ENCODE assay signal across 8 mouse cellular contexts in the genomic region with DNA sequence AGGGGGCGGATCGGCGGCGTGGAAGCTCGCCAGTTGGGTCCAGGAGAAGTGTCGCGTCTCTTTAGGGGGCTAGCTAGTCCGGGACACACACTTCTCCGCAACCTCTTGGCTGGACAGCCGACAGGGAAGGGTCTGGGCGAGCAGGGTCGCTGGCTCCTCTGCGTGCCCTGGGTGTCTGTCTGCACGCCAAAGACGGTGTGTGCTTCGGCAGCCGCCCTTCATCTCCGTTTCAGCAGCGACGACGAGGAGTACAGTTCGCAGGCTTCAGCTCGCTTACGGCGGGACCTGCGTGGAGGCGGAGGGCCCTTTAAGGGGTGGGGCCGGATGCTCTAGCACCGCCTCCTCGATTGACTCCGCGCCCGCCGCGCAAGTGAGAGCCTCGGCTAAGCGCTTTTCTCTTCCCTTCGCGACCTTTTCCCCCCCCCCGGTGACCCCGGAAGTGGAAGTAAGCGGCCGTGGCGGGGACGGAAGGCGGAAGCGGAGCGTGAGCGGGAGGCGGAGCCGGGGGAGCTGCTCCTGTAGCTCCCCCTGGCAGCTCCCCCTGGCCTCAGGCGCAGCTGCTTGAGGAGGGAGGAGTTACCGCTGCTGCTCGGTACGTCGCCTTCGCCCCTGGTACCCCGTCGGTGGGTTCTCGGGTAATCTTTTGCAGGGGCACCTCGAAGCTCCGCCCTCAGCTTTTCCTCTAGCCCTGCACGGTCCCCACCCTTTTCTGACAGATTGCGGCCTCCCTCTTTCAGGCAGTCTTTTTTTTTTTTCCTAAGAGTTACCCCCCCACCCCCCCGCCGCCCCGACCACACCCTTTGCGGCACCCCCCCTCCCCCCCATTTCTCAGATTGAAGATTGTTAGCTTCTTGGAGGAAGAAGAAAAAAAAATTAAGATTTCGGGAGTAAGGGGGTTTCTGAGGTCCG. TPM values are rescaled to one million over a fixed set of nuclear protein-coding genes. Genes with fewer than 3 reads are reported as not detected.
A peak's percentile ranks its signal among the peaks of the same experiment; 100 is the strongest.
DNase-seq lines count a peak whose midpoint lies in the region; ATAC-seq lines count a peak whose summit lies in the region.

No protein-coding gene starts in this region.

- no peaks in the 10 kb centered on the region for H3K9me3 ChIP-seq in embryonic facial prominence, embryonic 14.5 days (ENCODE audit: control insufficient read depth, low read length)
- no peaks in the 10 kb centered on the region for H3K9me3 ChIP-seq in limb, embryonic 15.5 days

- peaks cover 44% of the 10 kb centered on the region for H3K36me3 ChIP-seq in embryonic facial prominence, embryonic 14.5 days (ENCODE audit: control insufficient read depth, insufficient read depth, low read length)
- peaks cover 36% of the 10 kb centered on the region for H3K36me3 ChIP-seq in limb, embryonic 15.5 days

- peak overlapping the region; percentile 72 for H3K4me2 ChIP-seq in embryonic facial prominence, embryonic 14.5 days (ENCODE audit: low read depth, low read length)
- peak overlapping the region; percentile 82 for H3K4me2 ChIP-seq in limb, embryonic 15.5 days

- peak; percentile 93 for ATAC-seq in embryonic facial prominence, embryonic 14.5 days (ENCODE audit: low read depth)
- ATAC-seq in limb, embryonic 15.5 days (ENCODE audit: insufficient number of reproducible peaks, low FRiP score, low TSS enrichment, low read depth) = peak; percentile 92

- no peaks in the 10 kb centered on the region for H3K27me3 ChIP-seq in embryonic facial prominence, embryonic 14.5 days (replicated peaks; ENCODE audit: control insufficient read depth, insufficient read depth, low read length)
- no peaks in the 10 kb centered on the region for H3K27me3 ChIP-seq in limb, embryonic 15.5 days

- peak overlapping the region; percentile 82 for H3K4me3 ChIP-seq in embryonic facial prominence, embryonic 14.5 days (ENCODE audit: low read depth, low read length)
- peak overlapping the region; percentile 65 for H3K4me3 ChIP-seq in limb, embryonic 15.5 days

- peak overlapping the region; percentile 85 for H3K9ac ChIP-seq in embryonic facial prominence, embryonic 14.5 days (ENCODE audit: low read depth, low read length)
- H3K9ac ChIP-seq in limb, embryonic 15.5 days = peak overlapping the region; percentile 70

- peaks cover 42% of the 10 kb centered on the region for H3K4me1 ChIP-seq in embryonic facial prominence, embryonic 14.5 days (ENCODE audit: control insufficient read depth, insufficient read depth, low read length)
- H3K4me1 ChIP-seq in limb, embryonic 15.5 days = peaks cover 59% of the 10 kb centered on the region

- WGBS in embryonic facial prominence, embryonic 14.5 days = under 1% methylated on average over 48 of the region's 70 CpGs
- WGBS in limb, embryonic 15.5 days = under 1% methylated on average over 70 of the region's 70 CpGs

- peak; percentile 96 for DNase-seq in 3T3-L1 (ENCODE audit: low read depth, low spot score)
- DNase-seq in adrenal gland, postnatal 4 days (ENCODE audit: low spot score in 2 of 2) = peak; percentile 82 to 94
- peak; percentile 99 for DNase-seq in embryonic facial prominence, embryonic 14.5 days (ENCODE audit: low spot score)
- peak; percentile 94 for DNase-seq in heart, adult 8-10 months (ENCODE audit: low spot score)
- peak; percentile 96 for DNase-seq in kidney, adult 9 months
- DNase-seq in monocyte, adult 2 months (ENCODE audit: low read depth in 1 of 2, low spot score in 2 of 2) = peak; percentile 81 to 87
- peak; percentile 95 to 96 for DNase-seq in spleen, postnatal 36 days (ENCODE audit: low spot score in 2 of 2)

- peak overlapping the region; percentile 99 for H3K27ac ChIP-seq in embryonic facial prominence, embryonic 14.5 days (replicated peaks; ENCODE audit: low read depth, low read length)
- peak overlapping the region; percentile 98 for H3K27ac ChIP-seq in limb, embryonic 15.5 days

RNA-seq across cellular contexts. Expression of gene Tmem198b, which starts 1.2 kb away (rescaled TPM):
- 10 to 100 TPM; 18.0 to 19.5 TPM for total RNA-seq in adrenal gland, postnatal 4 days (2021)
- 13.7 and 14.9 TPM in 2 replicates for polyA plus RNA-seq in embryonic facial prominence, embryonic 14.5 days (2014; fragmentation: Nextera tagmentation; extraction: Ambion mirVana)
- 1 to 10 TPM; 4.4 to 5.6 (median 4.8) TPM for total RNA-seq in heart, adult 8-10 months (2022)
- polyA plus RNA-seq in limb, embryonic 15.5 days (2015; fragmentation: Nextera tagmentation; extraction: Ambion mirVana) = 24.3 and 24.4 TPM in 2 replicates

RNA-seq across cellular contexts. Expression of gene Dnajc14, which starts 1.5 kb away (rescaled TPM):
- total RNA-seq in adrenal gland, postnatal 4 days (2021) = 10 to 100 TPM; 76.6 to 80.8 TPM
- polyA plus RNA-seq in embryonic facial prominence, embryonic 14.5 days (2014; fragmentation: Nextera tagmentation; extraction: Ambion mirVana) = 42.7 and 47.9 TPM in 2 replicates
- 10 to 100 TPM; 34.7 to 38.9 (median 35.9) TPM for total RNA-seq in heart, adult 8-10 months (2022)
- 64.2 and 65.8 TPM in 2 replicates for polyA plus RNA-seq in limb, embryonic 15.5 days (2015; fragmentation: Nextera tagmentation; extraction: Ambion mirVana)

RNA-seq across cellular contexts. Expression of gene Sarnp, which starts 11.8 kb away (rescaled TPM):
- total RNA-seq in adrenal gland, postnatal 4 days (2021) = 10 to 100 TPM; 52.2 to 64.4 TPM
- polyA plus RNA-seq in embryonic facial prominence, embryonic 14.5 days (2014; fragmentation: Nextera tagmentation; extraction: Ambion mirVana) = 185 and 194 TPM in 2 replicates
- 10 to 100 TPM; 31.5 to 40.7 (median 36.8) TPM for total RNA-seq in heart, adult 8-10 months (2022)
- 180 and 182 TPM in 2 replicates for polyA plus RNA-seq in limb, embryonic 15.5 days (2015; fragmentation: Nextera tagmentation; extraction: Ambion mirVana)

RNA-seq across cellular contexts. Expression of gene Mmp19, which starts 14.6 kb away (rescaled TPM):
- total RNA-seq in adrenal gland, postnatal 4 days (2021) = 10 to 100 TPM; 23.8 to 29.2 TPM
- 1.4 and 1.8 TPM in 2 replicates for polyA plus RNA-seq in embryonic facial prominence, embryonic 14.5 days (2014; fragmentation: Nextera tagmentation; extraction: Ambion mirVana)
- 1 to 10 TPM; 2.2 to 2.8 (median 2.5) TPM for total RNA-seq in heart, adult 8-10 months (2022)
- polyA plus RNA-seq in limb, embryonic 15.5 days (2015; fragmentation: Nextera tagmentation; extraction: Ambion mirVana) = 1.7 and 2.5 TPM in 2 replicates

RNA-seq across cellular contexts. Expression of gene Ormdl2, which starts 16.1 kb away (rescaled TPM):
- total RNA-seq in adrenal gland, postnatal 4 days (2021) = 10 to 100 TPM; 31.6 to 32.4 TPM
- polyA plus RNA-seq in embryonic facial prominence, embryonic 14.5 days (2014; fragmentation: Nextera tagmentation; extraction: Ambion mirVana) = 49.0 and 49.5 TPM in 2 replicates
- total RNA-seq in heart, adult 8-10 months (2022) = 10 to 100 TPM in 1 of 4 experiments, 1 to 10 TPM in 3; 5.8 to 10.5 (median 7.0) TPM
- 64.8 and 66.3 TPM in 2 replicates for polyA plus RNA-seq in limb, embryonic 15.5 days (2015; fragmentation: Nextera tagmentation; extraction: Ambion mirVana)

Comparison
In these comparisons a context has a peak if more than half of its experiments do, and no peak if none do; other contexts are left out.
1. Peak in every context shown above with its lines: DNase-seq, ATAC-seq, H3K4me3 ChIP-seq and H3K27ac ChIP-seq.